Mouse (Mus musculus): ENCODE results near the gene Gm7102. TPM values are rescaled to one million over a fixed set of nuclear protein-coding genes. Genes with fewer than 3 reads are reported as not detected.
A peak's percentile ranks its signal among the peaks of the same experiment; 100 is the strongest.
"Not testable (repeated sequence)": the region's sequence is repeated elsewhere in the genome, so short reads cannot be mapped to it uniquely, and the experiment has no call there.

Gm7102 gene
- total RNA-seq (2022): not detected

DNA sequence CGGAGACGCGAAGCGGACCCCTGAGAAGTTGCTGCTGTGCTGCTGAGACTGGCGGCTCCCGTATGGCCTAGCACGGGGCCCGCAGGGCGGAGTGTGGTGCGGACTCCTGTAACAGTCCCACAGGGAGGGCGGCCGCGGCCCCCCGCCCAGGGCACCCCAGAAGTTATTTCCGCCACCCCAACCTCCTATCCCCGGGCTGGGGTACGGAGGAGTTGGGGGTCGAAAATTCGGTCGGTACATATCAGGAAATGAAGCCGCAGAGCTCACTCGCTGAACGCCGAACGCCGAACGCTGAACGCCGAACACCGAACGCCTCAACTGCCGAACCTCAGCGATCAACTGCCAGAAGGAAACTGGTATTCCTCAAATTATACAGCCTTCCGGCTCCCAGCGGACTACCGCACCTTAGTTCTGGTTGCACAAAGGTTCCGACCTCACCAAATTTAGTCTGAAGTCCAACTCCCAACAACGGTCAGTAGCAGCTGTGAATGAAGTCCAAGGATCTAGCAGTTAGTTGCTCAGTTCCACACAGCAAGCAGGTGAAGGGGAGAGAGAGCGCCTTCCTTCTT, at the start of gene Gm7102:
Gene Gm7102 (minus strand): TSS at position 554 of the 569 bp plus-strand sequence.
- DNase-seq (ENCODE audit: low spot score): no peak

DNA sequence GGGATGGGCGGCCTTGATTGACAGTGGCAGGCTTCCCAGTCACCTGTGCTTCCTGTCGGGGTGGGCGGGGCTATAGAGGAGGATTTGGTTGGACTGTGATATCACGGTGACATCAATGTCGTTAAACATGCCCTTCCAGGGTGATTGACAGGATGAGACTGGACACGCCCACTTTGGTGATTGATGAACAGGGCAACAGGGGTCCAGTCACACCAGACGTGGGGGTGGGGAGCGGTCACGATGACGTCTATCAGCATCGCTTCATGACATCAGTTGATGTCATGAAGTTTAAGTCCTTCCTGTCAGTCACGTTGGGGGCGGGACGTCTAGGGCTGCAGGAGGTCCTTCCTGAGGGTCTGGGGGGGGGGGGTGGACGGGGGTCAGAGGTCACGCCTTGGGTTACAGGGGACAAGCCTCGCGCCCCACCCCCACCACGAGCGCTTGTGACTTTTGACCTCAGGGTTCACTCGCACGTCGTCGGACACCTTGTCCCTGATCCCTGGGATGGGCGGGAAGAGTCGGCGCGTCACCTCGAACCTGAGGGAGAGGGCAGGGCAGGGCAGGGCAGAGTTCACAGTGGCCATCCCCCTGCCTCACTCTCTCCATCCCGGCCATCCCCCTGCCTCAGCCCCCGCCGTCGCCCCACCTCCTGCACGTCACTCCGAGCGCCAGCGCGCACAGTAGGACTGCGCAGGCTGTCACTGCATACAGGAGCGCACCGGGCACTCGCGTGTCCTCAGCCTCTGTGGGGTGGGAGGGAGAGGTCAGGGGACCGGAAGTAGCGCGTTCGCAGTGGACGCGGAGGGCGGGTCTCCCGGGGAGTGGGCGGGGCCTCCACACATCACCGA, 48.8 kb upstream of the Gm7102 start:
- DNase-seq (ENCODE audit: low spot score): no peak

DNA sequence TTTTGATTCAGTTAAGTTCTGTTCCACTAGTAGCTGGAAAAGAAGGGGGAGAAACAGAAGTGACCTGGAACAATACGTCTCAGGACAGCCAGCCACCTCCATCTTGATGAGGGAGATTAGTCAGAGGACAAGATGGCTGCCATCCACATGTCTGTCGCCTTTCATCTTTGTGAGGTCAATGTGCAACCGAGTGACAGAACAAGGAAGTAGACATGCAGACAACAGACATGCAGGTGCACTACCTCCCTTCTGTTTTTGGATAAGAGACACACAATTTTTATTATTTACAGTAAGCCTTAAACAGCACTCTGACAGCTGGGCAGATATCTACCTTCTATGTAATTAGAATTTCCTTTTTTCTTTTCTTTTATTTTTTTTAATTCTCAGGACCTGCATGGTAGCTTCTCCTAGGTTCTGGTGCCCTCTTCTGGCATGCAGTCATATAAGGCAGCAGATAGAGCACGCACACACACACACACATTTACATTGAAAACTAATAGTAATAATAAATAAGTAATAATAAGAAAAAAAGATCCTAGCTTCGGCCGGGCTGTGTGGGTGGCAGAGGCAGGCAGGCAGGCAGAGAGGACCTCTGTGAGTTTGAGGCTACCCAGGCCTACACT, 47.7 kb upstream of the Gm7102 start:
- no peak for DNase-seq (ENCODE audit: low spot score)

DNA sequence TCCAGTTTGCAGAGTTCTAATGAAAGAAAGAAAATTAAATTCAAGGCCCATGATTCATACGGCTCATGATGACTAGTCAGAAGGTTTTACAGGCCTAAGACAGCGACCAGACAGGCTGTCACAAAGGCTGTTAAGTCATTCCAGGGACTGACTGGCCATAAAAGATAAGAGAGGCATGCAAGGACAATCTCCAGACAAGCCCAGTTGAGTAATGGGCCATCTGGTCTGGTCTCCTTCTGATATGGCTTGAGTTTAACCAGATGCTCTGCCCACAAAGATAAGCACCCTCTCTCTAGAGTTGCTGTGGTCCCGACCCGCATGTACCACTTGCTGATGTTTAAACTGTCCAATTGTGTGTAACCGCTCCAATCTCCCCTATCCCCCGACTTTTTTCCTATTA, 31.4 kb upstream of the Gm7102 start:
- not testable (repeated sequence) for DNase-seq (ENCODE audit: low spot score)

DNA sequence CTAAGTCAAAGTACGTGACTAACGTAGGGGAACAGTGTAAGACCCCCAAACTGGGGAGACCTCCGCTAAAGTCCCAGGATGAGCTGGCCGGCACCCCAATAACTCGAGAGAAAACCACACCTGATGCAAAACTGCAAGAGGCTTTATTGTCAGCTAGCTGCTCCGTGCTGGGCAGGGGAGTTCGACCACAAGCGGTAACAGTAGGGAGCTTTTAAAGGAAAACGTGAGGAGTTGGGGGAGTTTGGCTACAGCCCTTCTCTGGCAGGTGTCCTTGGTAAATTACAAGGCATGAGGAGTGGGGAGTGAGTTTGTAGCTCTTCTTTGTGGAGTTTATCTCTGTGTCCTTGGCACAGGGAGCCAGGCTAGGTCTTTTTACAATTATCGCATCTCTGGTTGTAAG, 23.7 kb upstream of the Gm7102 start:
- peak; percentile 42 for DNase-seq (ENCODE audit: low spot score)

DNA sequence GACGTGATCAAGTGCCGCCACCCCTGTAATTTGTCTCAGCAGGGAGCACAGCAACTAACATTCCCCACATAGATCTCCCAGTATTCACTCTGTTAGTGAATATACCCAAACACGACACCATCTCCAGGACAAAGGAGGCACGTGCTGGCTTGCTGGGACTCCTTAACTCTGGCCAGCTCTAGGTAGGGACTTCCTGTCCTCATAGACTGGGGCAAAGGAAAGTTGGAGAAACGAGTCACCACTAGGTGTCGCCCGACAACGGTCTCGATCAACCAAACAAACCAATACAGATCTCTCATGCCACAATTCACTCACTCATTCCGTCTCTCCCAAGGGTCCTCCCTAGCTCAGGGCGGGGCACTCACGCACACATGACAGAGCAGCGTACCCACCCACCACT, 23.2 kb upstream of the Gm7102 start:
- peak; percentile 90 for DNase-seq (ENCODE audit: low spot score)

DNA sequence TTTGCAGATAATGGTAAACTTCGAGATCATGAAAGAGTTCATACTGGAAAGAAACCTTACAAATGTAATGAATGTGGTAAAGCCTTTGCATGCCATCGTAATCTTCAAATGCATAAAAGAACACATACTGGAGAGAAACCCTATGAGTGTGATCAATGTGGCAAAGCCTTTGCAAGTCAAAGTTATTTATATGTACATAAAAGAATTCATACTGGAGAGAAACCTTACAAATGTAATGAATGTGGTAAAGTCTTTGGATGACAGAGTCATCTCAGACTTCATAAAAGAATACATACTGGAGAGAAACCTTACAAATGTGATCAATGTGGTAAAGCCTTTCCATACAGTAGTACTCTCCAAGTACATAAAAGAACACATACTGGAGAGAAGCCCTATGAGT, 7.5 kb upstream of the Gm7102 start, which contains the start of gene Gm6020:
Gene Gm6020 (plus strand): TSS at position 301 of the 400 bp plus-strand sequence.
- not testable (repeated sequence) for DNase-seq (ENCODE audit: low spot score)

DNA sequence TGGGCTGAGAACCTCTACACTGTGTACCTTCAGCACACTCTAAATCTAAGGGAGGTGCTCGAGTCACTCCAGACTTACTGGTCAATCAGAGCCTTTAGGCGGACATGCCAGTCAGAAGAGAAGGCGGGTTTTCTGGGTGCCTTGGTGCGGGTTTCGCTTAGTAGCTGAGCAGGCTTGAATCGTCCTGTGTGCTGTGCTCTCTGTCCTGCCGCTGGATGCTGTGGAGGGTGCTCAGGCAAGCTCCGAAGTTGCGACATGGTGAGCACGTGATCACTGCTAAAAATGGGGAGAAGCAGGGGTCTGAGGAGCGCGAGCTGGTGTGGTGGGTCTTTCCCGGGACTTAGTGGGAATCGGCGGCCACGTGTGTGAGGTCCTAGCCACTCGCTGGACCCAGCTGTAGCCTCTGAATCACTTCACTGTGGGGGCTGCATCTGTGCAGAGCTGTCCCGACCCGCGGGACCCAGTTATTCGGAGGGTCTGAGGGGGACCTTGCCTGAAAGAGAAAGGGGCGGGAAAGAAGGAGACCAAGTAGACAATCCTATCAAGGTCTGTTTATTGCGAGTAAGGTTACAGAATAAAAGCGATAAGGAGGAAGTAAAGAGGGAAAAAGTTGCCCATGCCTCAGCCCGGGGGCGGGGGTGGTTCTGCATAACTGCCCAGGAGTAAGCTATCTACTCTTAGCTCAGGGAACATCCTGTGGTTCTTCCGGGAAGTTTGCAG, 24.2 kb downstream of the Gm7102 start:
- DNase-seq (ENCODE audit: low spot score): no peak

DNA sequence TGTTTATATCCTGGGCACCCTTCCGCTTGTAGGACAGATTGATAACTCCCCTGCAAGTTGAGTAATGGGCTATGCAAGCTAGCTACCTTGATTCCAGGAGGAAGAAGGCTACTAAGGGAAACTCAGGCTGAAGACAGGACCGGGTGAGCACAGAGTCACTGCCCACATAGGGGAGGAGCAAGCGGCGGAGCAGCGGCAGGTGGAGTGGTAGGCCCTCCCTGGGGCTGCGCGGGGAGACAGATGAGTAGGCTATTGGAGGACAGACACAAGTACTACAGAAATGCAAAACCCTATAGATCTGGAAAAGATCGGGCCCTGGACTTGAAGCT, 24.8 kb downstream of the Gm7102 start:
- DNase-seq (ENCODE audit: low spot score): no peak

DNA sequence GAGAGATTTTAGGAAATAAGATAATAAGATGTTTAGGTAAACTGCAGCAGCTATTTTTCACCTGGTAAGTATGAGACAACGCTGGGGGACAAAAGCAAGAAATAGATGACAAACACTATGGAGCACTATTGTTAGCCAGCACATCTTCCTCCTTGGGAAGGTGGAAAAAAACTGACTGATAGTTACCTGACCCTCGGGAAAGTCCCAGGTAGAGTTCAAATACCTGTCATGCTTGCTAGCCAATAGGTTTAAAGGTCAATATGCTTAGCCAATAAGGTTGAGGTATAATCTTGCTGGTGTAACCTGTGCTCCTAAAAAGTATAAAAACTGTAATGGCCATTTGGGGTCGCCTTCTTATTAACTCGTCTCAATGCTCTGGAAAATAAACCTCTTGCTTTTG, 34.8 kb downstream of the Gm7102 start:
- DNase-seq (ENCODE audit: low spot score): no peak

DNA sequence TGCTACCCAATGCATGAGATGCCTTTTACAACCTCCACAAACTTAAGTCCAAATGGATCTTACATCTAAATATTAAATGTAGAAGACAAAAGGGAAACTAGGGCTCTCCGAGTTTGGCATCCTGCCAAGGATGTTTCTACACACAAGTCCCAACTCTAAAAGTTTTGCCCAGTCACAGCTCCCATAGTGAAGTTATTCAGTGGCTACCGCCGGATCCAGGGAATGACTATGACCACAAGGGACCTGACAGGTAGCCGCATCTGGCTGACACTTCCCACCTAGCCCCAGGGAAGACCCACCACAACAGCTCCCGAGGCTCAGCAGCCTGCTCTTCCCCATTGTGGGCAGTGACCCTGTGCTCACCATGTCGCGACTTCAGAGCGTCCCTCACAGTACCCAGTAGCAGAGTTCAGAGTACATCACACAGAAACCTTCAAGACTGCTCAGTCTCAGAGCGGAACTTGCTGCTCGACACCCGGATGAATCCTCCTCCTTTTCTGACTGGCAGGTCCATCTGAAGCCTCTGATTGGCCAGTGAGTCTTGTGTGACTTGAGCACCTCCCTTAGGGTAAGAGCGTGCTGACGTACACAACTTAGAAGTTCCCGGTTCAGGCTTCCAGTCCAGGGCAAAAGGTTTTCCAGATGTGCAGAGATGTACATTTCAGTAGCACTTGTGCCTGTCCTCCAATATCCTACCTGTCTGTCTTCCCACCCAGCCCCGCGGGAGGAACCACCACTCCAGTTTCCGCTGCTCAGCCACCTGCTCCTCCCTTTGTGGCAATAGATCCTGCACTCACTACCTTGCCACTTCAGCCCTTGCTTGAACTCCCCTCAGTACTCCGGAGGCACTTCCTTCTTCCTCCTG, 35.5 kb downstream of the Gm7102 start, which contains the start of gene Zfp950:
Gene Zfp950 (minus strand): TSS at position 499 of the 865 bp plus-strand sequence.
- peak; percentile 94 for DNase-seq (ENCODE audit: low spot score)

DNA sequence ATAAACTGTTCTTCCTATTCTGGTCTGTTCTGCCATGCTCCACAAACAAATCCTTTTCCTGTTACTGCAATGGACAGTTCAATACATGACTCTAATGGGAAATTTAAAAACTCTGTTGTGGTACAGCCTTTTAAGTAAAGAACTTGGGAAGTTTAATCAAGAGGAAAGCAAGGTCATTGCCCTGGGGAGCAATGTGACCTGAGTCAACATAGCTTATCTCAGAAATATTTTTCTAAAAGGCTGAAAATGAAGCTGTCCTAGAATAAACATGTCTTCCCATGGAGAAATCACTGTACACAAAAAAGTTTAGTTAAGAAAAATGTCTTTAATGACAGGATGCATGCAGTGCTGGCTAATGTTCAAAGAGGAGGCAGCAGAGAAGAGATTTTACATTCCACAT, 37.5 kb downstream of the Gm7102 start:
- DNase-seq (ENCODE audit: low spot score): no peak

DNA sequence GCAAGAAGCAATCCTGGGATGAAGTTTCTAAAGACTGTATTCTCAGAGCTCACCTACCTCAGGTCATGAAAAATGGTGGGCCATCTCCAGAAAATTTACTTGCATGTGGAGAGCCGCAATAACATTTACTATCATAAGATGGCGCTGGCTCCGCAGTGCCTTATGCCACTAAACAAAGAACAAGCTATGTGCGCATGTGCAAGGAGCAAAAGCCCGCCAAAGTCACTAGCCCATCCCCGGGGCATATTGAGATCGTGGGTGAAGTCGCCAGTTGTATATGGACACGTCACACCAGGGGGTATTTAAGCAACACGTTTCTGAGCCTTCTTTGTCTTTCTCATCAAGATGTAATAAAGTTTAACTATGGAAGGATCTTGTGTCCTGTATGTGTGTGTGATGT, 45.0 kb downstream of the Gm7102 start:
- DNase-seq (ENCODE audit: low spot score): no peak

Other genes with a start within 250 kb of the Gm7102 start
- 10 to 100 TPM in 2 of 4 experiments, 1 to 10 TPM in 2; 5.4 to 15.5 (median 9.2) TPM for gene Zfp950, start 35.5 kb downstream of the Gm7102 start, total RNA-seq (2022)
- gene Gm6020, start 7.6 kb upstream of the Gm7102 start, total RNA-seq (2022): not detected
- gene Csf2ra, start 52.1 kb upstream of the Gm7102 start, total RNA-seq (2022): 10 to 100 TPM in 1 of 4 experiments, 1 to 10 TPM in 3; 3.8 to 11.6 (median 6.2) TPM
- not detected for gene Gm21060, start 120.8 kb upstream of the Gm7102 start, total RNA-seq (2022)

Data from heart, adult 8-10 months (tissue).